Mouse (Mus musculus): Measurements from ENCODE around the gene Olfr1419.
A peak's percentile ranks its signal among the peaks of the same experiment; 100 is the strongest.
"Not testable (repeated sequence)": the region's sequence is repeated elsewhere in the genome, so short reads cannot be mapped to it uniquely, and the experiment has no call there.

The Olfr1419 gene

DNA sequence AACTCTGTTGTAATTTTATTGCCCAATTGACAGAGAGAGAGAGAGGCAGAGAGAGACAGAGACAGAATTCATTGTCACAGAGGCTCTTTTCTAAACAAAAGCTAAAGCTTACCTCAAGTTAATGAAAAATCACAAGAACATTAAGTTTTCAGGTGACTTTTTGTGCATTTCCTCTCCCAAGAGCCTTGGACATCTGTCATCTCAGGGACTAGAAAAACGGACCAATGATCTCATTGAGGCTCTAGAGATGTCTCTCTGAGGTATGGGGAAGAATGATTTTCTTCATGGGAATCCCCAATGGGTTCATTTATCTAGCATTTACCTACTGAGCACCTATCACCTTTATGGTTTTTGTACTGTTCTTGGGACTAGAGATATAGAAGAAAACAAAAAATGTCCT lies at the start of gene Olfr1419:
Gene Olfr1419 (minus strand): TSS at position 101 of the 400 bp plus-strand sequence.
- DNase-seq (ENCODE audit: low spot score), result no peak

DNA sequence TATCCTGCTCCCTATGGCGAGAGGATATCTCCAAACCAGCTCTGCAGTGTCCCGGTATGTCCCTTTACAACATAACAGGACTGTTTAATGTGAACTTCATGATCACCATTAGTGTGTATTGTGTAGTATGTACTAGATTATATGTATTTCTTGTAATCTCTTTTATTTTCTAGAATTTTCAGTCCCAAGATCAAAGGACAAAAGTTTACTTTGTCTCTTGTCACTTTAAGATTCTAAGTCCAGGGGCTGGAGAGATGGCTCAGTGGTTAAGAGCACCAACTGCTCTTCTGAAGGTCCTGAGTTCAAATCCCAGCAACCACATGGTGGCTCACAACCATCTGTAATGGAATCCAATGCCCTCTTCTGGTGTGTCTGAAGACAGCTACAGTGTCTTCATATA lies 47.6 kb upstream of the Olfr1419 start:
- DNase-seq (ENCODE audit: low spot score), result not testable (repeated sequence)

DNA sequence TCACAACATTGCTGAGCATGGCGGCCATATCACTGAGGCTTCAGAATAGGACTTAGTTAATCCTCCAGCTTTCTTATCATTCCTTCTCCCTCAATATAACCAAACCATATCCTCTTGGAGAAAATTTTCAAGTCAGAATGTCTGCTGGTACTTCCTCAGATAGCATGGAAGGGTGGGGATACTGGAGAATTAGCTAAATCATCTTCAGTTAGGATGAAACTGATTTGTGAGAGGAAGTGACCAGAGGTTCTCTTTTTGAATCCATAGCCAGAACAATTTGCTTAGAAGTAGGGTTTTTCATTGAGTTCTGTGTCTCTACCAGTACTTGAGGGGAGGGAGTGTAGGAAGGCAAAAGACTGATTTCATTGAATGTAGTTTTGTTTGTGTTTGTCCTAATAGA lies 47.2 kb upstream of the Olfr1419 start:
- no peak for DNase-seq (ENCODE audit: low spot score)

DNA sequence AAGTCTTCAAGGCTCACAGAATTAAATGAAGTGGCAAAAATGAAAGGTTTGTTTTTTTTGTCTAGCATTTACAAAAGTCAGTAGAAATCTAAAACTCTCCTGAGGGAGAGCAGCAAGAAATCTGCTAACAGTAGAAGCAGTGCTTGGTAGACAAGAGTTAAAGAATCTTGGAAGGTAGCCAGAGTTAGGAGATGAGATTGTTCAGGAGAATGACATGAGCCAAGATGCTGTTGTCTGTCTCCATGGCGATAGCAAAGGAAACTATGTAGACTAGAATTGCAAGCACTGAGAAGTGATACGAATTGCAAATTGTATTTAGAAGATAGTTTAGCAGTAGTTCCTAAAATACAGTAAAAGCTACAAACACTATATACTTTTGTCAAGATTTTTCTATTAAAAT lies 40.9 kb upstream of the Olfr1419 start:
- DNase-seq (ENCODE audit: low spot score), result peak; percentile 7

DNA sequence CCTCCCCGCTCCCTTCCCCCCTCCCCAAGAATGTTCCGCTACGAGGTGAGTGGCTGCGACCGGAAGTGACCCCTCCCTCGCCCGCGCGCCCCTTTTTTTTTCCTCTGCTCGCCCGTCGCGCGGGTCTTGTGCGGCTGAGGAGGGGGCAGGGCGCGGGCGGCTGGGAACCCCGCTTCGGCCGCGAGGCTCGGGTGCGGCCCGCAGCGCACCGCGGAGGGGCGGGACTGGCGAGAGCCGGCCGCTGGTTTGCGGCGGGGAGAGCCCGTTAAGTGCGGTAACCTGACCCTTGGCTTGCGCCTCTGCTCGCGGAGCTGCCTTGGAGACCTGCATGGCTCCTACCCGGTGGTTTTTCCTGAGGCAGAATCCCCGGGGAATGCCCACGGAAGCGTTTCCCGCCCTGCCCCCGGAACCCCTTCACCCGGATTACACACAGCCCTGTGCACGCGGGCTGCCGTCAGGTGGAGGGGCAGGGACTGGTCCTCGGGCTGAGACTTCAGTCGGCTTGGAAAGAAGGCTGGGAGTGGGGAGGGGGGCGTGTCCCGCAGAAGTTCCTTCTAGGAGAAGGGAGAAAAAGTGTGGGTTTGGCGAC lies 37.7 kb upstream of the Olfr1419 start:
- DNase-seq (ENCODE audit: low spot score), result peak; percentile 70

DNA sequence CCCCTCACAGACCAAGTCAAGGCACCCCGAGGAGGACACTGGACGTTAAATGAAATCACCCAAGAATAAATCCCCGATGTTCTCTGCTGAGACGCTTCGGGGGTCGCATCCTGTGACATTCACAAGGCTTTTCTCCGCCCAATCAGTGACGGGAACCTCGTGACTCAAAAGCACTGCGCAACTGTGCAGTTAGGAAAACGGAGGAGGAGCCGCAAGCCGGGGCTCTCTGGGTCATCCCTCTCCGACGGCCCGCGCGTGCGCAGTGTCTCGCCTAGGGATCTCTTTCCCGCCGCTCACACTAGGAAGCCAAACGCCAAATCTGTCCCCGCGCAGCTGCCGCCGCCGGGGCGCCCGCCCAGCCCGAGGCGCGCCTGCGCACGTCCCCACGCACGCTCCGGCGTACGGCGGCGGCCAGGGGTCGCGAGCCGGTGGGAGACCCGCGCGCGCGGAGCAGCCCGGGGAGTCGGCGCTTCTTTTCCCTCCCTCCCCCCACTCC lies 37.2 kb upstream of the Olfr1419 start, which contains the start of gene Patl1:
Gene Patl1 (plus strand): TSS at position 363 of the 496 bp plus-strand sequence.
- DNase-seq (ENCODE audit: low spot score), result peak; percentile 99

DNA sequence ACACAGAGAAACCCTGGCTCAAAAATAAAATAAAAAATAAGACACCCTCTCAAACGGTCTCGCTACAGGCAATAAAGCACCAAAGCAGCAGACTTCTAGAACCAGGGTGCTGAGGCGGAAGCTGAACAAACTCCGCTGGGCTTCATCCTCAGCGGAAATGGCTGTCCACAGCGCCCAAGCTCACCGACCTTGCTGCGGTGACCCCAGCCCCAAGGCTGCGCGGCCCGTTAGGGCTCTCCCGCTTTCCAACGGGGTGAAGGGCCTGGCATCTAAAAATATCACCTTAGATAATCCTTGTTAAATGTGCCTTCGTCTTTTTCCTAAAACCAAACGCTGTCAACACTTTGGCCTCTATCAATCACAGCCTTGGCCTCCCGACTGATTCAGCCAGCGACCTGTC lies 36.7 kb upstream of the Olfr1419 start:
- DNase-seq (ENCODE audit: low spot score), result no peak

DNA sequence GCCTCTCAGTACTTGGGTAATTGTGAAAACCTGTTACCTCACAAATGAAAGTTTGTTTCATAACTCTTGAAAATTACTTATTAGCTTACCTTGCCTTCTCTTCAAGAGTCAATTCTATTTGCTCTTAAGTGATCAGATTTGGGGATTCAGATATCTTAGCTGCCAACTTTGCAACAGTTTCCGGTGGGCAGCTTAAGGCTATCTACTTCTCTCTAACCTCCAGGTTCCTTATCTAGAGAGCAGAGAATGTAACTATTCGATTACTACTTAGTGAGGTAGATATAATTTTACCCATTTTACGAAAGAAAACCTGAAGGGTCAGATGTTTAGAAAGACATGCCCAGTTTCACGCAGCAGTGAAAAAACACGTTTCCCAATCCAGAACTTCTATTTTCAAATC lies 36.1 kb upstream of the Olfr1419 start:
- DNase-seq (ENCODE audit: low spot score), result no peak

DNA sequence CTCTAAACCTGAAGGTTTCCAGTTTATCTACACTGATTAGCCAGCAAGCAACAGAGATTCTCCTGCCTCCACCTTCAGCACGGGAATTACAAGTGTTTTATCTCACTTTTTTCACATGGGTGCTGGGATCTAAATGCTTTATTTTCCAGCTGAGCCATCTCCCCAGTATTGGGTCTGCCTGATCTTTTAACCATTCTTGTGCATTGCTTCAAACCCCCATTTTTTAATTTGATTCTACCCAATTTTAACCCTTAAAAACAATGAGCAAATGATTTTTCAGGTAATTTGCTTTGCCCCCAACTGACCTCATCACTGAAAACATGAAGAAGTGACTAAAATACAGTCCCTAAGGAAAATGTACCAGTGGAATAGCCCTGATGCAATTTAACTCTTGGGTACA lies 11.4 kb upstream of the Olfr1419 start, which contains the start of gene Olfr1420:
Gene Olfr1420 (plus strand): TSS at position 301 of the 400 bp plus-strand sequence.
- DNase-seq (ENCODE audit: low spot score), result no peak

DNA sequence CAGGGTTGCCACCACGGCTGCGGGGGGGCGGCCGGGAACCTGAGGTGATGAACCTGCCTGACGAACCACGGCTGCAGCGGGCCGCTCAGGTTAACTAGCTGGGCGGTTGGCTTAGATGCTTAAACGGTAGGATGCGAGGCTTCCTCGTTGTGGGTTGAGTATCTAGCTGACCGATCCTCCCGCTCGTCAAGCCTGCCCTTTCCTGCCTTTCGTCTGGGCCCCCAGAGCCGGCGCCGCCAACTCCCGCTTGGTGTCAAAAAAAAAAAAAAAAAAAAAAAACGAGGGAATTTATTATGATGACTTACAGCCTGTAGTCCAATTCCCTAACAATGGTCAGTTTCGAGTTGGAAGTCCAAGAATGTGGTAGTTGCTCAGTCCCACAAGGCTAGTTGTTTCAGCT lies 3.5 kb upstream of the Olfr1419 start:
- not testable (repeated sequence) for DNase-seq (ENCODE audit: low spot score)

DNA sequence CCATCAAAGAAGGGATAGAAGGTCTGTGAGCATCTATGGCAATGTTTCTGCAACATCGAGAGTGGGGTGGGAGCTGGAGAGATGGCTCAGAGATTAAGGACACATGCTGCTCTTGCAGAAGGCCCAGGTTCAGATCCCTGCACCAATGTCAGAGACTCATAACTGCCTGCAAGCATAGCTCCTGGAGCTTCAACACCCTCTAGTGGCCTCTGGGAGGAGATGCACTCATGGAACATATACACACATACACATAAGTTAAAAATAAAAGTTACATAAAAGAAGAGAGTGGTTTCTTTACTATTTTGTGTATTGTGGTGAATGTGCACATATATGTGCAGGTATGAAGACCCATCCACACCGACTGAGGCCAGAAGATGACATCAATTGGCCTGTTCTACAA lies 7.1 kb downstream of the Olfr1419 start:
- DNase-seq (ENCODE audit: low spot score), result no peak

DNA sequence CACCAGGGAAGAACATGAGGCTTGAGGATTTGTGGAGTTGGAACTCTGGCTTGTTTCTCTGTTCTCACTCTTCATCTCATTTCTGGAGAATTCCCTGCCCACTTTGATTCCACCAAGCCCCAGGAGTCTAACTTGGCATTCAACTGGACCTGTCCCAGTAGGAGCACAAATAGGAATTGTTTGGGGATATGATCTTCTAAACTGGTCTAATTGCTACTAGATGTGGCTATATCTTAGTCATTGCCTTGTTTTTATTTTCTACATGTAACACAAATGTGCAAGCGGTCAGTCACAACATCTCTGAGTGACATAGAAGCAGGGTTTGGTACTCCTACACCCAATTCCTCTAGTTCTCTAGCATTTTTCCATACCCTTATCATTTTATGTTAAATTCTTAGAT lies 13.9 kb downstream of the Olfr1419 start, which contains the start of gene Olfr1418:
Gene Olfr1418 (minus strand): TSS at position 101 of the 400 bp plus-strand sequence.
- DNase-seq (ENCODE audit: low spot score), result no peak

DNA sequence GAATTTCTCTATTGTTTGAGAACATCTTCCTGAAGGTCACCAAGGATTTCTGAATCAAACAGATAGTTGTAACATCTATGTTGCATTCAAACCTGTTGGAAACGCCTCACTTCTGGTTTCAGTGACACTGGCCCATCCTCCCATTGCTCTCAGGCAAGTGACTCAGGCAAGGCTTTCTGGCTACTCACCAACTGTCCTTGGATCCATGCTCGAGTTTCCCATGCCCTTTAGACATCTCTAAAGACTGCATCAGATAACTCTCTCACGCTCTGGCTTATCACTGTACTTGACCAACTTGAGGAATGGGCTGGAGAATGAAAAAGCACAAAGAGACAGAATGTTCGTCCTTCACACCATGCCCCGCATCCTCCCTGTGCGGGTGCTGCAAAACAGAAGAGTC lies 18.4 kb downstream of the Olfr1419 start:
- no peak for DNase-seq (ENCODE audit: low spot score)

DNA sequence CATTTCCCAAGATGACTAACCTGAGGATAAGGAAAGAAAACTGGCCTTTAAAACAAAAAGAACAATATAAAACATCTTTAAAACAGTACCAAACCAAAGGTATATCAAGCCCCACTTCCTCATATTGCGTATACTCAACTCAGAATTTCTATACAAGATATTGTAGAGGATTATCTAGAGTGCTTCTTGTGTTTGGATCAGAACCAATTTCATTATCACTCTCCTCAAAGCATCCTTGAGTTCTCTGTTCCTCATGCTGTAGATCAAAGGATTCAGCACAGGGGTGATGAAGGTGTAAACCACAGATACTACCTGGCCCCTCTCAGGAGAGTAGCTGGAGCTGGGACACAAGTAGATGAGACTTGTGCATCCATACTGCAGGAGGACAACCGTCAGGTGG lies 20.1 kb downstream of the Olfr1419 start:
- DNase-seq (ENCODE audit: low spot score), result no peak

DNA sequence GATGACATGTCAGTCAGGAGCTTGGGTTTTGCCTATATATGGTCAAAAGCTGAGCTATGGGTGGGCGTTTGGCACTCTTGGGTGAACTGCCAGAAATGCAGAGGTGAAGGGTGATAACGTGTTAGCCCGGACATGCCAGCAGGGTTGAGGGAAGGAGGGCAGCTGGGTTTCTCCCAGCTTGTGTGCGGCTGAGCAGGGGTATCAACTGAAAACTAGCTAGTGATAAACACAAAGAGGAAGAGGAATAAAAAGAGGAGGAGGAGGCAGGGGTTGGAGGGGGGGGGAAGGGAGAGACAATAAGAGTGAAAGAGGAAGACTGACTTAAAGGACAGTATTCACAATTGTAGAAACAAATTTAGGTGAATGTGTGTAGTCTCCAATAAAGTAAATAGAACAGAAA lies 22.3 kb downstream of the Olfr1419 start:
- no peak for DNase-seq (ENCODE audit: low spot score)

DNA sequence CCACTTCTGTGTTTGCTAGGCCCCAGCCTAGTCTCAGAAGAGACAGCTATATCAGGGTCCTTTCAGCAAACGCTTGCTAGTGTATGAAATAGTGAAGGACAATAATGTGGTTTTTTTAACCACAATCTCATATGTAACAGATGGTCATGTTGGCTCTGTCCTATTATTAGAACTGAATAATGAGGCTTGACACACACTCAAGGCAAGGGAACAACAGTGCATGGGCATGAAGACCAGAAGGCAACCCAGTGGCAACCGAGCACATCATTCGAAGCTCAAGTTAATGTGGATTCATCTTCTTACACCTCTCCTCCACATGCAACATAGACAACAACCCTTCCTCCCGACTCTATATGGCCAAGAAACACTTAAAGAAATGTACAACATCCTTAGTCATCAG lies 28.6 kb downstream of the Olfr1419 start:
- no peak for DNase-seq (ENCODE audit: low spot score)

DNA sequence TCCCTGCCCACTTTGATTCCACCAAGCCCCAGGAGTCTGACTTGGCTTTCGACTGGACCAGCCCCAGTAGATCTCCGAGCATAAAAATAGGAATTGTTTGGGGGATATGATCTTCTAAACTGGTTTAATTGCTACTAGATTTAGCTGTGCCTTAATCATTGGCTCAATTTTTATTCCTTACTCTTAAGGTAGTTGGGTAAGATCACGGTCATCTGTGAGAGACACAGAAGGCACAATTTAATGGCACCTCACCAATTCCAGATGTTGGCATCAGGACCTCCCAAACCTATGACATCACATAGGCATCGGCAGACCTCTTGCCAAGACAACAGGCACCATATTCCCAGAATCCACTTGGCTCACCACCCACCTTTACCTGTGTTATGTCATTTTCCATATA lies 35.8 kb downstream of the Olfr1419 start, which contains the start of gene Olfr1417:
Gene Olfr1417 (minus strand): TSS at position 101 of the 400 bp plus-strand sequence.
- DNase-seq (ENCODE audit: low spot score), result no peak

DNA sequence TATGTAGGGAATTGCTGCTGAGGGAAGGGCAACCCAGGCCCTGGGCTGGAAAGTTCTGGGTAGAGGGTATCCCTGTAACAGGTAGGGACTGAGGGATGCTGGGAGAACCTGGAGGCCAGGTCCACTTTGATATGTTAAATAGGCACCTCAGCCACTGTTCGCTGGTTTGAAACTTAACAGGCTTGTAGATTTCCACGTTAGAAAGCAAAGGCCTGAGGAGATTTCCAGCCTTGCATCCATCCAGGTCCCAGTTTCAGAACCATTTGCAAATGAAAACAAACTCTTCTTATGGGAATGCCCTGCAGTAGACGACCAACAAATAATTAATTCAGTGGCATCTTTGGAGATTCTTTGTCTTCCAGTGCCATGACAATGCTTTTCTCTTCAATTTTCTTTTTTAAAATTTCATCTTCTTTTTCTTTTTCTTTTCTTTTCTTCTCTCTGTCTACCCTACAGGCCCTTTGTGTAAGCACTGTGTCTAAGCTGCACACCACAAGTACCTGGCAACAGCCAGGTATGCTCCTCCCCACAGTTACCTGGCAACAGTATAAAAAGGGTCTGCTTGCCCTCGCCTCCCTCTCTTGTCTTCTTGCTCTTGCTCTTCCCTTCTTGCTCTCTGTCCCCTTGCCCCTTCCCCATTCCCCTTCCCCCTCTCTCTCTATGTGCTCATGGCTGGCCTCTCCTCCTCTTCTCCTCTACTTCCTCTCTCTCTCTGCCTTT lies 51.4 kb downstream of the Olfr1419 start:
- DNase-seq (ENCODE audit: low spot score), result no peak

DNA sequence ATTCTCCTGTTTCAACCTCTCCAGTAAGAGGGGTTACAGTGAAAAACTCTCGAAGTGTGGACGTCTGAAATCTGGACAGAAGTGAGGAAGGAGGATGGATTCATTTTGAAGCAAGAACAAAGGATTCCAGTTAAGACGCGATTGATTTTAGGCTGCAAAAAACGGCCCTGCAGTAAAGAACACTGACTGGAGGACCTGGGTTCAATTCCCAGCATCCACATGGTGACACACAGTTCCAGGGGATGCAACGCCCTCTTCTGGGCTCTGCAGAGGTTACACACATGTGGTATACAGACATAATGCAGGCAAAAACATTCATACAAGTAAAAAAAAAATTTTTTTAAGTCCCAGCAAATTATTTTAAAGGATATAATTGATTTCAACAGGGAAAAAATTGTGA lies 54.7 kb downstream of the Olfr1419 start:
- no peak for DNase-seq (ENCODE audit: low spot score)

DNA sequence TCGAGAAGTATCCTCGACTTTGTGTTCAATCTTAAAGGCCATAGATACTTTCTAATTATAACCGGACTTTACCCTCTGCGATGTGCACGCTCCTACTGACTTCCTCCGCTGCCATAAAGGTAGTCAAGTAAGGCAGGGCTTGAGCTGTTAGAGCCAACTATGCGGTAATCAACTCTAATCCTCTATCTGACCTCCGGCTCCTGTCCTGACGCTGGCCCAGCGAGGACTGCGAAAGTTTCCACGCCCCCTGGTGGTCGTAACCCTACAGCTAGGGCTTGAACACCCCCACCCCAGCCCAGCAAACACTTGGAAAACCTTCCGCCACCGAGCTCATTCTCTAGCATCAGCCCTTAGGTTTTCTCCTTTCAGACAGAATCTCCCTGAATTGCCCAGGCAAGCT lies 55.1 kb downstream of the Olfr1419 start:
- DNase-seq (ENCODE audit: low spot score), result peak; percentile 94

DNA sequence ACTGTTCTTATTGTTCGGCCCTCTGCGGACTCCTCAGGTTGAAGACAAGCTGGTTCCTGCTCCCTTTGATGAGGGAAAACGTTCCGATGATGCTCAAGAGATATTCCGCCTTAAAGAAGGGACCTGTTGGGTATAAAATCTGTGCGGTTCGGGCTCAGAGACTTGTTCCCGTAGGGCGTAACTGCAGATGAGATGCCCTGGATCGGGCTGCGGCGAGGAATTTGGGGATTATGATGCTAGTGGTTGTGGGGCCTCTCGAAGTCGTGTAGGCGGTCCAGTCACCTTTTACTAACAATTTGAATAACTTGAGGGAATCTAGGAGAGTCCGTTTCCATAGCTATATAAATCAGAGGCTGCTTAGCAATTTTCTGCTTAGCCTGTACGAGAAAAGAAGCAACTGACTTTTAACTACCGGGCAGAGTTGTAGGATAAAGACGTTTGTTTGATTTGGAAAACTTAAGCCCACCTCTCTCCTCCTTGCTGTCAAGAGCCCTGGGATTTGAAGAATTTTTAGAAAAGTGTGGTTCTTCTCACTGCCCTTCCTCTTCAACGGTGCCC lies 55.7 kb downstream of the Olfr1419 start, which contains the start of gene Stx3:
Gene Stx3 (minus strand): TSS at position 261 of the 558 bp plus-strand sequence.
- peak; percentile 42 for DNase-seq (ENCODE audit: low spot score)

Data from embryo, embryonic 10.5 days (tissue).